Mouse (Mus musculus) neutrophil, adult 5-6 weeks (primary cell): ENCODE results near the gene Tbc1d2b. TPM values are rescaled to one million over a fixed set of nuclear protein-coding genes. Genes with fewer than 3 reads are reported as not detected.
A peak's percentile ranks its signal among the peaks of the same experiment; 100 is the strongest.

Experiments
- ATAC-seq: fragments of 151-379, 151-347 bp; 2 replicates; pipeline ENCODE4 v1.8.0; 2017; ENCODE audit warnings: mild to moderate bottlenecking, moderate TSS enrichment; ENCODE audit not compliant: insufficient number of reproducible peaks, poor library complexity, low FRiP score, severe bottlenecking; ENCODE audit errors: extremely low read depth
- total RNA-seq: library from RNA; stranded (forward); fragments of 200-1000 nt; gene quantifications from 2 replicates; pipeline ENCODE4 v1.2.3, GENCODE M21; 2017

Gene Tbc1d2b
- total RNA-seq, 1 experiment from 2014 or later, result 29.6 TPM

DNA sequence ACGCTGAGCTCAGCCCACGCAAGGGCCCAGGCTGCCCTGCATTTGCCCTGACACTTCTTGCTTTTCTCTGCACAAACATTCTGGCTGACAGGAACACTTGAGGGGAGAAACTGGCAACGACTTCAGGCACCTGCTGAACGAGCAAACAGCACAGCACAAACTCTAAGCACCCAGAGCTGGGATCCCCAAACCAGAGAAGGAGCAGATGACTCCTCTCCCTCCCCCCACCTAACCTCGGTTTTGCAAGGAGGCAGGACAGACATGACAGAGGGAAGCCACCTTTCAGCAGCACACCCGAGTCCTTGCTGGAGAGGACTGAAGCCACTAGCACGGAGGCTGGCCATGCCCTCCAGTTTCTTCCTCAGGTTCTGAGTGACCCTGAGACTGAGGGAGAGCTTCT lies 23.3 kb downstream of the Tbc1d2b start:
- no peak for ATAC-seq

DNA sequence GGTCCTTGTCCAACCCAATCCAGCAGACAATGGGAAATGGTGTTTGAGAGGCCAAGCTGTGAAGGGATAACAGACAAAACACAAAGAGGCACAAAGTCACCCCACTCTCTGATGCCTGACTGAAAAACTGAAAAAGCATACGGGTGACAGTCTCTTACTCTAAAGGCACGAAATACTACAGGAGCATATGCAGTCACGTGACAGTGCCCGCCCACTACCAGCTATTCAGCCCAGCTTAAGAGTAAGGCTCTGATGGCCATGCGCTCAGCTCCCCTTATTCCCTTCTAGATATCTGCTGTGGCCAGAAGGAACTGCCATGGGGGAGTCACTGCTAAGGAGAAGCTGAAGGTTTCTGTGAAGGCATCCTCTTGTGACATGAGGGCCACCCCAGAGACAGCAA lies 24.8 kb downstream of the Tbc1d2b start:
- no peak for ATAC-seq

DNA sequence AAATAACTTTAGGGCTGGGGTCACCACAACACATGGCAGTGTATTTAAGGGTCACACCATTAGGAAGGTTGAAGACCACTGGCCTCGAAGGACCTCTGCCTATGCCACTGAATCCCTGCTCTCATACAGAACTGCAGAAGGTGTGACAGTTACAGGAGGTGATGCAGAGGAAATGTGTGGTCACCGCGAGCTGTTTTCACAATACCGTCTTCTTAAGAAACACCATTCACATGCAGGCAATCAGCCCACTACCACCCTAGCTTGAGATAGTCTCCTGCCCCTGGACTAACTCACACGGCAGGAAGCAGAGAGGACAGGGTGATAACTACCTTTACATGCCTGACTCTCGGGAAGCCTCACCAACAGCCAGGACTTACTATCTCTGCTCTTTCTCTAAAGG lies 25.4 kb downstream of the Tbc1d2b start:
- peak; percentile 25; the same call in 1 of the 2 replicates for ATAC-seq

DNA sequence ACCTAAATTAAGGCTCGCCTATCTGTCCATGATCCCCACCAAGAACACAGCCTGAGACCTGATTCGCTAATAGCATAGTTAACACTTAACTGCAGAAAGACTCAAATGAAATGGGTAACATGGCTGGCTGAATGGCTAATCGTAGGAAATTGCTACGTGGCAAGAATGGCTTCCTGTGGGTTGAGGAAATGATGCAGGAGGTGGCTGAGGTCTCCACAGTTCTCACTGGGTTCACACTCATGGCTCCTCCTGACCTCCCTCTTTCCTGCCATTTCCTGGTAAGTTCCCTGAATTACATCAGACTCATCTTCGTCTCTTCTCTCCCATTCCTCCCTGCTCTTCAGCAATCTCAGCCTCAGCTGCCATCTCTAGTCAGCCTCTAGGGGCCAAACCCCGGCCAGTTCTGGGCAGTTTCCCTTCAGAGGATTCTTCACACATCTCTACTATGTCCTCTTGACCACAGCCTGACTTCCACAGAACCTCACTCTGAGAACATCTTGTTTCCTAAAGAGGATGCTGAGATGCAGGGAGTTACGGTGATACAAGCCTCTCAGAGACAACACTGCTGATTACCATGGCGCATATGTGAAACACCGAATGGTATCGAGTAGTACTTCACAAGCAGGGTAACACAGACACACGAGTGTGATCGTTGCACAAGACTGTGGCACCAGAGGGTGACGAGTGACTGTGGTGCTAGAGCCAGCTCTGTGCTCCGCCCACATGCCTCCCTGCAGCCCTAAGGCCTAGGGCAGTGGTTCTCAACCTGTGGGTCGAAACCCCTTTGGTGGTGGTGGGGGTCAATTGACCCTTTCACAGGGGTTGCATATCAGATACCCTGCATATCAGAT lies 26.1 kb downstream of the Tbc1d2b start:
- peak; percentile 66 for ATAC-seq

DNA sequence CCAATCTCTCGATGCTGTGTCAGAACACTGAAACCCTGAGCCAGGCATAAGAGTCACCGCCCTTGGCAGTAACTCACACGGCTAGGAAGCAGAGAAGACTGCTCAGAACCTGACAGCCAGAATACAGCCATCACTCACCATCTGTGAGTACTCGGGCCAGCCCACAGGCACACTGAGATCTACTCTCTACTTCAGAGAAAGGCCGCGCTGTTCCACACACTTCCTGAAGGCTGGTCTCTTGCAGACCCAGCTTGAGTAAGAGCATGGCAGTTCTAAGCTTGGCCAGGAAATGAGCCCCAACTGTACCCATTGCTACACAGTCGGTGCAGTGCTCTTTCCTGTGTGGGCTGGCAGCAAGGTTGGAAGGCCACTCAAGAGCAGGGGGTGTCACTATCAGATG lies 27.7 kb downstream of the Tbc1d2b start:
- ATAC-seq, result peak; percentile 61

DNA sequence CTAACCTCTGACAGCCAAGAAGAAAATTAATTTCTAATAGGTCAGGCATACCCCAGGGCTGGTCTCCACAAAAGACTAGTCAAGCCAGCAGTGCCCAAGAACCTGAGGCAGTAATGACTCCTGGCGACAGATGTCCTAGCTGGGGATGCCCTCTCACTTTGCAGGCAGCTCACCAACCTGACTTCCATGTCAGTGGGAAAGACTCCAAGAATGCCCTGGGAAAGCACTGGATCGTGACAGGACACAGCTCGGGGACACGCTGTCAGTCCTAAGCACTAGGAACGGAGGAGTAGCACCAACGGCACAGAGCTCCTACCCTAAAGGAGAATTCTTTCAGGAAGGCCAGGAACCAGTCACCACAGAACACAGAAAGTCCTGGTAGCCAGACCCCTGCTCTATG lies 28.3 kb downstream of the Tbc1d2b start:
- no peak for ATAC-seq

DNA sequence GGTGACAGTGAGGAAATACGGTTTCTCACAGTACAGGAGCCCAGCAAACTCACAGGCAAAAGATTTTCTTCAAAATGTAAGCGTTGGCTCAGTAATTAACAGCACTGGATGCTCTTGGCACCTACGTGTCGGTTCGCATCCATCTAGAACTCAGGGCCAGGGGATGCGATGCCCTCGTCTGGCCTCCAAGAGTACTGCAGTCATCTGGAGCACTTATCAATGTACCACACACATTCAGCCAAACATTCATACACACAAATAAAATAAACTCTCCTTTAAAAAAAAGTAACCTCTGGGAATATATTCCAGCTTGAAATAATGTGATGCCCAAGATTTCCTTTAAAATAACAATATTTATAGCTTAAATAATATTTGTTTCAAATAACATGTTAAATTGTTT lies 29.0 kb downstream of the Tbc1d2b start:
- ATAC-seq, result peak; percentile 53; the same call in 1 of the 2 replicates

DNA sequence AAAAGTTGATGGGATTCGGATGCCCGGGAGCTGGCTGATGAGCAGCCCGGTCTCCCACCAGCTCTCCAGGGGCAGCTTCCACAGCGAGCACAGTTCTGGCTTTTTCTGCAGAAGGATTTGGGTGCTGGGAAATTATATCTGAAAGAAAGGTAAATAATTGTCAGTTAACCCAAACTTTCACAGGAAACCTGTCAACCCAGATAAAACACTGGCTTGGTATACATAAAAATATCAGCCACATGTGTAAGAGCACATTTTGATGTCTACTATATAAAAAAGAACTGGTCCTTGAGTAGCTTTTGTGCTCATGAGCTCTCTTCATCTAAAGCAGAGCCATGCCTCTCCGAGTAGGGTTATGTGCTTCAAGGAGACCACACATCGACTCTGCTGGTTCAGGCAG lies 29.6 kb downstream of the Tbc1d2b start:
- no peak for ATAC-seq

DNA sequence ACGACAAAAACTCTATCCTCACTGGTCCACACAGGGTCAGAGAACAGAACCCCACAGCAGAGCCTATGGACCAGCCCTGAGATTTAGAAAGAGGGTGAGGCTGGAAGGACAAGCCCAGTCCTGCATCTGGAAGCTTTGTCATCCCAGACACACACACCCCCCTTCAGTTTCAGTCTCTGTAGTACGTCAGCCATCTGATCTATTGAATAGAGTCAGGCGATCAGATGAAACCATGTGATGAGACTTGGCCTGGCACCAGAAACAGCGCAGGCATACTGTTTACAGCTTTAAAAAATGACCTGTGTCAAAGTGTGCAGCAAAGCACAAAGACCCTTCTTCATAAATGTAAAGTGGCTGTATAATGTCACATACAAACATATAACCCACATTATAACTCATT lies 30.0 kb downstream of the Tbc1d2b start:
- ATAC-seq, result no peak

DNA sequence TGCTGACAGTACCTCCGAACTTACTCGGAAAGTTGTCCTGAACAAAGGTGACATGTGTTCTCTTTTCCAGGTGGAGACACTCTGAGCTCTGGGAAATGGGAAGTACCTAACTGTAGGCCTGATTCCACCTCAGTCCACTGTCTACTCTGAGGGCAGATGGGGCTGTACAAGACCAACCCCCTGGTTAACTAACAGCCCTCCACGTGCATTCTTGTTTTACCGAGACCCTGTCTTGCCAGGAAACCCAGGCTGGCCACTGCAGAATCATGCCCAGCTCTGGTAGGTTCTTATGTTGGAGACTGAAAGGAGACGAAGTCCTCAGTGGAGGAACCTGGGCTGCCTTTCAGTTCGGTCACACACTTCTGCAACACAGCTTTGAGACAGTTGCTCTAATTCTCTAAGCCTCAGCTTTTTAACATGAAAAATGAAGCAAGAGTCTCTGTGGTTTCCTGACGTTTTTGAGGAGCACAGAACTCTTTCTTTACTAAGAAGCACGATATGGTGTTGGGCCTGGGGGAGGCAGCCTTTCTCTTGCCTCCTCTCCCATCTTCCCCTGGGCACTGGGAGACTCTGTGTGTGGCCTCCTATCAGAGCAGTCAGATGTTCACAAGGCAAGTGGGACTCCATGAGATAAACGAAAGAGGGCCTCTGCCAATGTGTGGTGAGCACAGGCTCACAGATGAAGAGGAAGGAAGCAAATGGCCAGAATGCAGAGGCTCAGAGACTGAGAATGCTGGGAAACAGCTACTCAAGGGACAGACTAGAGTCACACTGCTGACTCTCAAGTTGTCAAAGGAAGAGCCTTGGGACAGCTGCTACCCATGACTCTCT lies 33.2 kb downstream of the Tbc1d2b start:
- peak; percentile 6; the same call in 1 of the 2 replicates for ATAC-seq

DNA sequence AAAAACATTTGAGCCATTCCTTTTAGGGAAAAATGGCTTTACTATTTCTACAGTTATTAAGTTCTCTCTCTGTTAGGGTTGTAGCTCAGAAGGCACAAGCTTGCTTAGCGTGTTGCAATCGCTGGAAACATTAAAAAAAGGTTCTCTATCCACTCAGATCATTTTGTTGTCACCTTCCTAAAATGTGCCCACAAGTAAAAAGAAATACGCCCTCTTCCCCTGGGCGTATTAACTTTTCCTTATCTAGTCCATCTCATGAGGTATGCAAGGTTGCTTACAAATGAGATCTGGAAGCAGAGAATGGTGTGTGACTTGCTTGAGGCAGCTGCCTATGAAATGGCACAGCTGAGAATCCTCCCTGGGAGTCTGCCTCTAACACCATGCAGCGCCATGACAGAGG lies 33.8 kb downstream of the Tbc1d2b start:
- no peak for ATAC-seq

DNA sequence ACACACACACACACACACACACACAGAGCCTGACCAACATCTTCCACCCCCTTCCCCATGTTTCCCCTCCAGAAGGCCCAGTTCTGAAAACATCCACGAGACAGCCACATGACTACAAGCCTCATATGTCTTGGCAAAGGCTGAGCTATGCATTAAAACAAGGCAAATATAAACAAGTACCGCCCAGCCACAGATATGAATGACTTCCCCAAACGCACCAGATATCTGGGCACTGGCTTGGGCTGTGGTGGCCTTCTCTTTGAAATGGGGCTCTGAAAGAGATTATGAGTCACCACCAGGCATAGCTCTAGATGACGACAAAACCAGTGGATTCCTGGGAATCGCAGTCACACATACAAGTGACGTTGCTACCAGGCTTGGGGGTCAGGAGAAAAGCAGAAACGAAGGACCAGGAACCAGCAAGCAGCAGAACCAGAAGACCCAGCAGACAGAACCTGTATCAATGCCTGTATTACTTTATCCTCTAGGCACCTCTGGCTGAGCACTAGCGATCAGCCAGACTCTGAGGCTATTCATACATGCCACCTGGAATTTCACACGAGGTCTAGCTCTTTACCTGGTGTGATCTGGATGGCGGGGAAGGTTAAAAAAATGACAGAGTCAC lies 35.2 kb downstream of the Tbc1d2b start:
- peak; percentile 51 for ATAC-seq

DNA sequence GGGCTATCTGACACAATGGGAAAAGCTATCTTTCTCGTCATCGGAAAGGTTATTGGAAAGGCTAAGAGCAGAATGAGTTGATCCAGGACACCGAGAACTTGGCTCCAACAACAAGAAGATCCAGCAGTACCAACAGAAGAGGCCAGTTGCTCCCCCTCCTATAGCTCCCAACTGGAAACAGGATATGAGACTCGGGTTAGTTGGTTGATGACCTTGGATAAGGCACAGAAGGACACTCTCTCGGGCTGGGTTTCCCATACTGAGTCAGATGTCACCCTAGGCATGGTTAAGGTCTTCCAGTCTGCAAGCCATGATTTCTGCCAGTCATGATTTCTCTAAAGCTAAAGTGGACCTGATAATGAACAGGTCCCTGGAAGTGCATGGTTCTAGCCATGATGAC lies 35.8 kb downstream of the Tbc1d2b start:
- ATAC-seq, result no peak

DNA sequence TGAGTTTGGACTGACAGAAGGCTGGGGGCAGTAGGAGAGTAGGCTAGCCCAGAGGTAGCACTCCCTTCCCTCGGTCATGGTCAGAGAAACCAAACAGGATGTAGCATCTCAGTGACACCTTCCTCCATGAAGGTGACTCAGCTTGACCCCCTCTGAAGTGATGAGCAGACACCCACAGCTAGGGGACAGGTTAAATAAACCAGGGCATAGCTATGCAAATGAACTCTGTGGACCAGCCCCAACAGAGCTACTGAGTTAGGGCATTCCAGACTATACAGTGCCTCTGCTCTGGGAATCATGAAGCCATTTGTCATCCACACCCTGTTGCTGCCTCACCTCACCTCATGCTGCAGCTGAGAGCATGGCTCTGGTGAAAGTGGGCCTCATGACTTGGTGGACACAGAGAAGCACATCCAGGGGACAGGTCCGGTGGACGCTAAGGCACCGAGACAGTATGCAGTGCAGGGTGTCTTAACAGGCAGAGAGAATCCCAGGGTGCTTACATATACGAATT lies 36.6 kb downstream of the Tbc1d2b start:
- peak; percentile 37; the same call in 1 of the 2 replicates for ATAC-seq

DNA sequence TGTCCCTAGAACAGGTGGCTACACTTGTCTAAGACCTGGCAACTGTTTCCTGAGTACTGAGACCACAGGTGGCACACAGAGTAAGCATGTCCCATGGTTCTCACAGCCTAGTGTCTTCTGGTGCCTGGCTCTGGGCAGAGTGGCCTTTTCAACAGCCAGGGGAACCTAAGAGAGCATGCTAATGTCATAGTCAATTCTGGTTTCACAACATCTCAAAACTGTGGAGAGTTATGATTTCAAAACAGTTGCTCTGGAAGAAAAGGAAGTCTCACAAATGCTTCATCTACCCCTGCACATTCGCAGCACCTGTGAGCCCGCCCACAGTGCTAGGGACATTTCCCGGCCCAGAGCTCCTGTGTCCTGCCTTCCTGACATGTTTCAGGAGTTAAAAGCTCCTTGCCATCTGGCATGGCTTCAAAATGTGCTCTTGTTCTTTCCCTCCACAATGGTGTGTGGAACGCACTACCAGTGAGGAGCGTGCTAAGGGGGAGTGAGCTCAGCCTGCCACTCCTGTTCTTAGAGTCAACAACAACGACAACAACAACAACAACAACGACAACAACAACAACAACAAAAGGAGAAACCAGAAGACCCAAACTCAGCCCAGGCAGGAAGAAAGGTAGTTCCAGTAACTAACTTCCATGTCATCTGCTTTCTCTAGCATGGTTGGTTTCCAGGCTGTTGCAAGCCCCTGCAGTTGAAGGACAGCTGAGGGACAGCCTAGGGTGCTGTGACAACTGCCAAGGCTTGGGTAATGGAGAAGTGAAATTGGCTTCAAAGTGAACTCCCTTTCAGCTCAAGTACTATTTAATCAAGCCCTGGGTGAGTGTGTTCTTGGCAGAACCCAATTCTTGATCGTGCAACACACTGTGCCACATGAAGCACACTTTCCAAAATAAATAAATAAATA lies 37.6 kb downstream of the Tbc1d2b start:
- ATAC-seq, result peak; percentile 48

DNA sequence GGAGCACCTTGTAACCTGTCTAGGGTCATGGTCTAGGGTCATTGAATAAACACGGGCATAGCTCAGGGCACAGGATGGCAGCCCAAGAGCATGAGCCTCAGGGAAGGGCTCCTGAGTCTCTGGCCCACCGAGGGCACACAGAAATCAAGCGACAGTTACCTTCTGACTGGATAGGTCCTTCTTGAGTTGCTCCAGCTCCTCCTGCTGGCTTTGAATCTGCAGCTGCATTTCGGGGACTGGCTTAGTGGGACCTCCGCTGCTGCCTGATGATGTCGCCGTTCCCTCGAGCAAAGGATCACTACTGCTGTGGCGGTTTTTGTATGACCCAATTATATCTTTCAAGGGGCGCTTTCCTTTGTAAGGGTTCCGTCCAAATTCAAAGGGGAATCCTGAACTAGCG lies 43.4 kb downstream of the Tbc1d2b start:
- ATAC-seq, result no peak

DNA sequence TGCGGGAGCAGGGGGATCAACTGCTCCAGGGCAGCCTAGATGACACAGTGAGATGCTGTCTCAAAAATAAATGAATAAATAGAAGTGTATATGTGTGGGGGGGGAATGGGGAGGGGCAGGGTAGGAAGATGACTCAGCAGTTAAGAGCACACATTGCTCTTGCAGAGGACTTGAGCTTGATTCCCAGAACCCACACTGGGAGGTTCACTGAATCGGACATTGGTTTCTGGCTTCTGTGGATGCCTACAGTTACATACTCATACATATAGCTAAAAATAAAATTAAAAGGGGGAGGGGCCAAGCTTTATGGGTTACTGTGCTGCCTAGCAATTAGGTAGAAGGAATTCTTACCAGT lies 43.9 kb downstream of the Tbc1d2b start:
- ATAC-seq, result no peak

DNA sequence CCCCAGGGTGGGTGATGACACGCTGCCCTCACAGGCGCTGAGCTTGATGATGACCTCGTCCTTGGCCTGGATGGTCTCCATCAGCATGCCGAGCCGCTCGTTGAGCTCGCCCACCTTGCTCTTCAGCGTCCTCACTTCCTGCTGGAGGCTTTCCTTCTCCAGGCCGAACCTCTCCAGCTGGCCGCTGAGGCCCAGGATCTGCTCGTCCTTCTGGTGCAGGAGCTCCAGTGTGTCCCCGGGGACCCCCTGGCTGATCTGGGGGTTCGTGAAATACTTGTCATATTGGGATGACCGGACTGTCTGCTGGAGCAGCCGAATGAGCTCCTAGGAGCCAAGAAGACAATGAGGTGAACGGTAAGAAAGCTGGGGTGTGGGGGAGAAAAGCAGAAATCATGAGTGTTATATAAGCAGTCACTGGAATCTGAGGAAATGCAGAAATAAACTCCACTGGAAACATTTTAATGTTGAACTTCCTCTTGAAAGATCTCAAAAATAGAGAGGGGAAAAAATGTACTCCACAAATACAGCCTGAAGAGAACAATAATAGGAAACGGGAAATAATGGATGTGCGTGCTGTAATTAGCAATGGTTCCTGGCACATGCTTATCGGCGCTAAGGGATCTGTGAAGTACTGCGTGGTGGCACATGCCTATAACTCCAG lies 44.4 kb downstream of the Tbc1d2b start:
- ATAC-seq, result no peak
